Mouse (Mus musculus) hindbrain, embryonic 12.5 days (tissue): ENCODE results near the gene Gnptab. TPM values are rescaled to one million over a fixed set of nuclear protein-coding genes. Genes with fewer than 3 reads are reported as not detected.

Experiments
- ATAC-seq: fragments of 200-750 bp; cut with Nextera tagmentation; 2 replicates; pipeline ENCODE4 v1.8.0; 2017; ENCODE audit warnings: moderate TSS enrichment; ENCODE audit not compliant: low FRiP score
- H3K27ac ChIP-seq: fragments of 300-500 bp; sonication (generic); 2 replicates; pipeline ENCODE4 v1.5.1; 2016; ENCODE audit warnings: mild to moderate bottlenecking
- H3K27me3 ChIP-seq: fragments of 300-500 bp; sonication (generic); 2 replicates; pipeline ENCODE4 v1.6.1; 2016; ENCODE audit warnings: mild to moderate bottlenecking
- H3K36me3 ChIP-seq: fragments of 300-500 bp; sonication (generic); 2 replicates; pipeline ENCODE4 v1.6.1; 2016; ENCODE audit warnings: mild to moderate bottlenecking
- H3K4me1 ChIP-seq: fragments of 300-500 bp; sonication (generic); 2 replicates; pipeline ENCODE4 v1.6.1; 2016
- H3K4me2 ChIP-seq: fragments of 300-500 bp; sonication (generic); replicated peaks from 2 replicates; pipeline ENCODE4 v1.6.1; 2016; ENCODE audit warnings: mild to moderate bottlenecking
- H3K4me3 ChIP-seq: fragments of 300-500 bp; sonication (generic); 2 replicates; pipeline ENCODE4 v1.5.1; 2016; ENCODE audit warnings: mild to moderate bottlenecking
- H3K9ac ChIP-seq: fragments of 300-500 bp; sonication (generic); 2 replicates; pipeline ENCODE4 v1.6.1; 2016; ENCODE audit warnings: mild to moderate bottlenecking, moderate library complexity
- H3K9me3 ChIP-seq: fragments of 300-500 bp; sonication (generic); replicated peaks from 2 replicates; pipeline ENCODE4 v1.6.1; 2016; ENCODE audit warnings: mild to moderate bottlenecking
- WGBS: fragments of 180-500 bp; shearing (Covaris S2); methylation state at CpG from one replicate; pipeline ENCODE4 v1.1.7; 2016; 5-methylcytosine and 5-hydroxymethylcytosine counted together
- polyA plus RNA-seq: library from polyadenylated mRNA; unstranded; fragments of >200 nt; fragmentation: Nextera tagmentation; extraction: Ambion mirVana; gene quantifications from 2 replicates; pipeline ENCODE4 v1.2.1, GENCODE M21; 2016

Gnptab gene
- polyA plus RNA-seq, 1 experiment from 2014 or later: 18.3 TPM

DNA sequence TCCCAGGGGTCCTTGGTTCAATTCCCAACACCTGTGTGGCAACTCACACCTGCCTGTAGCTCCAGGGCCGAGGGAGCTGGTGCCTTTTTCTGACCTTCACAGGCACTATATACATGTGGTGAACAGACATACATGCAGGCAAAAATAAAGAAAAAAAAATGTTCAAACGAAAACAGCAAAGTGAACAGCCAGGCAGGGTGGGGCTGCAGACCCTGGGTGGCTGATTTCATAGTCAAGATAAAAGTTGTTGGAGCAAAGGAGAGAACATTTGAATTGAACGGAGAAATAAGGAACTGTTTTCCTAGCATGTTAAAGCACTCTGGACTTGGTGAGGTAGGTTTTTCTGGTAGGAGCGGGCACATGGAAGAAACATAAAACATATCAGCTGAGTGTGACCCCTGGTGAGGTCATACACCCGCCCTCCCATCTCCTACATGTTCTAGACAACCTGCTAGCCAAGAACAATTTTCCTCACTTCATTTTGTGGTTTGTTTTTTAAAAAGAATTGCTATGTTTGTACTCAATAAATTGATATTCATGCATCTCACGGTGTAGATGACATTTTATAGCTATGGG is 19.8 kb downstream of the Gnptab start:
- Histone ChIP-seq H3K4me1 (no peaks in the 10 kb centered on the region), H3K27me3 (no peaks in the 10 kb centered on the region), H3K4me2 (no peak overlapping the region), H3K27ac (no peak overlapping the region), H3K9ac (no peak overlapping the region), H3K36me3 (0 out of 2 replicates have a peak, but pooled peaks cover 3% of the 10 kb centered on the region), H3K4me3 (no peak overlapping the region), H3K9me3 (no peaks in the 10 kb centered on the region)
- WGBS: 86% methylated on average over 6 of the region's 6 CpGs
- no peak for ATAC-seq

DNA sequence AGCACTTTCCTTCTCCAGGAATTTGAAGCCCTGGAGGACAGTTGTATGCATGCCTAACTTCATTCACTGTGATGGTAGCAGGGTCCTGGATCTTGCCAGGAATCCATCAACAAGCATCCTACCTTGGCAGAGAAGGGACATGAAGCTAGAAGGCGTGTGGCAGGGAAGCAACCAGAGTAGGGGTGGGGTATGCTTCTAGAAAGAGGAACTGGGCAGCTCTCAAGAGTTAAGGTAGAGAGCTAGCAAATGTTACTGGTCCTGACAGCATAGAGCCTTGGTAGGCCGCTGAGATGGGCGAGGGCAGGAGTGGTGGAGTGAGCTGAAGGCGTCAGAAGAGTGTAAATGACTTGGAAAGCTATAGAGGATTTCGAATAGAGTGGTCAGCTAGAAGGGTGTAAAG is 20.3 kb downstream of the Gnptab start:
- Histone ChIP-seq H3K27me3 (no peaks in the 10 kb centered on the region), H3K4me2 (no peak overlapping the region), H3K4me1 (no peaks in the 10 kb centered on the region), H3K27ac (no peak overlapping the region), H3K36me3 (0 out of 2 replicates have a peak, but pooled peaks cover 3% of the 10 kb centered on the region), H3K9ac (no peak overlapping the region), H3K4me3 (no peak overlapping the region), H3K9me3 (no peaks in the 10 kb centered on the region)
- ATAC-seq: no peak
- WGBS: 94% methylated on average over 5 of the region's 5 CpGs

DNA sequence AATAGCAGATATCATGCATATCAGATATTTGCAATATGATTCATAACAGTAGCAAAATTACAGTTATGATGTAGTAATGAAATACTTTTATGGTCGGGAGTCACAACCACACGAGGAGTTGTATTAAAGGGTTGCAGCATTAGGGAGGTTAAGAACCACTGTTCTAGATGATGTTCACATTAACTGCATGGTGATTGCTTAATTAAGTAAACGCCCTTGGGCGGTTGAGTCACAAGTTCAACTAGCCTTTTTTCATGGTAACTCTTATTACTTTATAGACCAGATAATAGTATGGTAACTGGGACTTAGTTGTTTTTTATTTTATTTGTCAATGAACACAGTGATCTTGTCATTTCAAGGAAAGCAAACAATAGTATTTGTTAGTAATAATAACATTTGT is 24.1 kb downstream of the Gnptab start:
- H3K9me3 ChIP-seq: no peaks in the 10 kb centered on the region

DNA sequence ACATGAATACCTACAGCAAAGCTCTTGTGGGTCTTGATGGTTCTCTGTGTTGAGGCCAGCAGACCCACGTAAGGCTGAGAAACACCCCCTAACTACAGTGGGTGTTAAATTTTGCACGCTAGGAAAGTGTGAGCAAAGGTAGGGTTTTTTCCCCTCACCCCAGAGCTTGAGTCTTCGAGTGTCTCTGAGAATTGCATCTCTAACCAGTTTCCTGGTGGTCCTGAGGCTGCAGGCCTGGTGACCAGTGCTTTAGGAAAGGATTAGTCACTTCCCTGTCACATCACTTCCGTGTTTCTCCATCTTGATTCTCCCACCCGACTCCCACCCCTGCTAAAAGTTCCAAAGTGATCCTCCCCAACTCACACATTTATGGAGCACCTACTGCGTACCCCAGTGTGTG is 25.3 kb downstream of the Gnptab start:
- Histone ChIP-seq H3K36me3 (0 out of 2 replicates have a peak, but pooled peaks cover 3% of the 10 kb centered on the region), H3K9ac (no peak overlapping the region), H3K4me1 (no peaks in the 10 kb centered on the region), H3K27me3 (no peaks in the 10 kb centered on the region), H3K4me3 (no peak overlapping the region), H3K9me3 (no peaks in the 10 kb centered on the region), H3K4me2 (no peak overlapping the region), H3K27ac (no peak overlapping the region)
- ATAC-seq: no peak
- WGBS: 91% methylated on average over 6 of the region's 6 CpGs

More for the DNA sequence above, 24.1 kb downstream of the Gnptab start:
- H3K4me3 ChIP-seq: no peak overlapping the region
- ATAC-seq: no peak
- no peaks in the 10 kb centered on the region for H3K27me3 ChIP-seq
- no peak overlapping the region for H3K4me2 ChIP-seq
- 0 out of 2 replicates have a peak, but pooled peaks cover 3% of the 10 kb centered on the region for H3K36me3 ChIP-seq
- WGBS: 94% methylated on average over 4 of the region's 4 CpGs
- no peak overlapping the region for H3K27ac ChIP-seq
- no peak overlapping the region for H3K9ac ChIP-seq
- H3K4me1 ChIP-seq: no peaks in the 10 kb centered on the region

DNA sequence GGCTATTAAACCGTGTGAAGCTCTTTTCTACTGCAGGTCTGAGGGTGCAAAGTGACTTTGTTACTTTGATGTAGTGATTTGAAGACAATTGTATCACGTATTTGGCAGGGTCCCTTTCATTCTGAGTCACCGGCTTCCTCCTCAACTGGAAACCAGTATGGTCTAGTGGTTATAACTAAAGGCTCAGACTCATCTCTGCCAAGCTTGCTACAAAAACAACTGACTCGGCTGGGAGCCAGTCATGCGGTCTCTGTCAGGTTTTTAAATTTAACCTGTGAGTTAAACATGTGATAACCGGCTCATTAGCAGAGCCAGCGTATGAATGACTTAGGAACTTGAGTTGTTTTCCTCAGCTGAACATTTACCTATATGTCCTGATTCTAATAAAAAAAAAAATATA is 26.9 kb downstream of the Gnptab start:
- no peak for ATAC-seq
- Histone ChIP-seq H3K27ac (no peak overlapping the region), H3K27me3 (no peaks in the 10 kb centered on the region), H3K36me3 (0 out of 2 replicates have a peak, but pooled peaks cover 3% of the 10 kb centered on the region), H3K4me2 (no peak overlapping the region), H3K9me3 (no peaks in the 10 kb centered on the region), H3K4me1 (no peaks in the 10 kb centered on the region), H3K9ac (no peak overlapping the region), H3K4me3 (no peak overlapping the region)
- 85% methylated on average over 7 of the region's 7 CpGs for WGBS

DNA sequence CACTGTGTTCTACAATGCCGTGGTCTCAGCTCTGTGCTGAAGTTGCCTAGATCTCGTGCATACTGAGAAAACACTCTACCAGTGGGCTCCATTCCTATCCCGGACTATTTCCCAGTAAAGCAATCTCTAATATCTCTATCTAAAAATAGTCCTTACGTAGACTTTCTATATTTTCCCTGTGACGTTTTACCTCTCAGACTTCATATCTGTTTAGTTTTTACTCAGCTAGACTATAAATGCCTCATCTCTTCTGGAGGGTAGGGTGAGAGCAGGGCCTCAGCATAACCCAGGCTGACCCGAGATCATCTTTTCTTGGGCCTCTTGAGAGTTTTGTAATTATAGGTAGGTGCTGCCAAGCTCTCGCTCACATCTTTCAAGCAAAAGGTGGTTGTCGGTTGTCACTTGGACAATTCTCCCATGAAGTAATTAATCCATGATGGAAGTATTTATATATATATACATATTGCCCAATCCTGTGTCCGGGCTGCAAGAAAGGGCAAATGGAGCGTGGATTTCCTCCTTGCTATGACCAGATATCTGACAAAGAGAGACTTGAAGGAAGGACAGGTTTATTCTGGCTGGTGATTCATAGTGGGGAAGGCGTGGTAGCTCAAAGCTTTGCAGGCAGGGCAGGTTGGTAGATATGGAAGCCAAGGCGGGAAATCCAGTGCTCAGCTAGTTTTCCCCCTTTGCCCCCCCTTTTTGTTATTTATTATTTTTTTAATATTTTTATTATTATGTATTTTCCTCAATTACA is 29.1 kb downstream of the Gnptab start:
- Histone ChIP-seq H3K4me1 (no peaks in the 10 kb centered on the region), H3K9me3 (no peaks in the 10 kb centered on the region), H3K36me3 (no peaks in the 10 kb centered on the region), H3K4me2 (no peak overlapping the region), H3K4me3 (no peak overlapping the region), H3K27me3 (no peaks in the 10 kb centered on the region), H3K9ac (no peak overlapping the region), H3K27ac (no peak overlapping the region)
- ATAC-seq: no peak
- WGBS: 92% methylated on average over 12 of the region's 12 CpGs

DNA sequence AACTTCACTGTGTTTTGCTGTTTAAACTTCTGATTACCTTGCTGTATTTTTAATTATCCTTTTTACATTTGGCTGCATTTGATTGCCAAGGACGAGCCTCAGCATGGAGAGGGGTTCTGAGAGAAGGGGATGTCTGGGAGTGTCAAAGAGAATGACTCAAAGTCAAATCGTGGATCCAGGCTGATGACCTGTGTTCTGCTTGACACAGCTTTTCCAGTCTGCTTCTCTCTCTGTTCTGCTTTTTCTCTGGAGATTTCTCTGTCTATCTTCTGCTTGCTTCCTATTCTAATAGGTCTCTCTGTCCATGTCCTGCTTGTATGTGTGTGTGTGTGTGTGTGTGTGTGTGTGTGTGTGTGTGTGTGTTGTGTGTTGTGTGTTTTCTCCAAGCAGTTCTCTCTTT is 30.8 kb downstream of the Gnptab start:
- WGBS: 78% methylated on average over 2 of the region's 2 CpGs
- H3K4me2 ChIP-seq: no peak overlapping the region
- no peaks in the 10 kb centered on the region for H3K27me3 ChIP-seq
- no peaks in the 10 kb centered on the region for H3K36me3 ChIP-seq
- no peak overlapping the region for H3K9ac ChIP-seq
- no peak overlapping the region for H3K4me3 ChIP-seq
- H3K9me3 ChIP-seq: no peaks in the 10 kb centered on the region
- no peak overlapping the region for H3K27ac ChIP-seq
- no peaks in the 10 kb centered on the region for H3K4me1 ChIP-seq
- ATAC-seq: no peak

DNA sequence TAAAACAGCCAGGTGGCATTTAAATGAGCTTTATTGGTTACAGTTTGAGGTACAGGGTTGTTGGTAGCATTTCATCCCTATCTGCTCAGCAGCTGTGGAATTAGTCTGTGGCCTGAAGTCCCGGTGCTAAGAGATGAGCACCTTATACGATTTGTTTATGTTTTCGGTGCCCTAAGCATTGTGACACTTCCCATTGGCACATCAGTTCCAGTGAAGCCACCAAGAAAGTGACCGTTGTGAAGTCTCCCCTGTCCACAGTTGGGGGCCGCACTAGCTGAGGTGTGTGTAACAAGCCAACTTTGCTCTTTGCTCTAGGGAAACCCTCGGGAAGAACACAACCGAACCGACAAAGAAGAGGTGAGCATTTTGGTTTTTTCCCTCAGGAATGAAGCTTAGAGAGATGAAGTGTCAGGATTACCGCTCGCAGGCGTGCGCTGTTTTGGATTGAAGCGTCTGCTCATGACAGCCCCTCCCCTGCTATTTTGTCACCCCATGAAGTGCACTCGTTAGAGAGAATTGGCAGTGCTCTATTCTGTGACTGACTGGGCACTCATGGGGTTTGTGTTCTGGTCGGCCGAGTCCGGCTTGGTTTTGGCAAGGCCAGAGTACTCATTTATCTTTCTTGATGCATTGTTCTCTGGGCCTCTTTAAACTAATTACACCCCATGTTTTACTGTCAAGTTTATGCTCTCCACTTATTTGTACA is 33.5 kb downstream of the Gnptab start:
- no peak overlapping the region for H3K9ac ChIP-seq
- H3K4me3 ChIP-seq: no peak overlapping the region
- no peaks in the 10 kb centered on the region for H3K36me3 ChIP-seq
- WGBS: 77% methylated on average over 17 of the region's 17 CpGs
- H3K4me1 ChIP-seq: no peaks in the 10 kb centered on the region
- no peak overlapping the region for H3K27ac ChIP-seq
- H3K9me3 ChIP-seq: no peaks in the 10 kb centered on the region
- H3K27me3 ChIP-seq: no peaks in the 10 kb centered on the region
- no peak overlapping the region for H3K4me2 ChIP-seq
- ATAC-seq: no peak

DNA sequence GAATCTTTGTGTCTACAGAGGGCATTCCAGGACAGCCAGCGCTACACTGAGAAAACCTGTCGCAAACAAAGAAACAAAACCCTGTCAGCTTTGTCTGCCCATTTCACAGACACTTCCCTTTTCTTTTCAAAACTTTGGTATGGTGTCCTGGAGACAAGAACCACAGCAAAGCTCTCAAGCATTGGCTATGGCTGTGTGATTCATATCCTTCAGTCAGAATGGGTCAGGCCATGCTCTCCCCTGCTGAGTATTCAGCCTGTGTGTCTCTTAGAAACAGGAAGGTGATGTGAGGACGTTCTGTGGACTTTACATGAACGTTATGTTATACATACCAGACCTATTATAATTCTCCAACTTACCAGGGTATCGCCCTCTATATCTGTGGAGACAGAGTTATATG is 38.8 kb downstream of the Gnptab start:
- Histone ChIP-seq H3K9ac (no peak overlapping the region), H3K4me3 (no peak overlapping the region), H3K4me1 (no peaks in the 10 kb centered on the region), H3K9me3 (no peaks in the 10 kb centered on the region), H3K36me3 (peaks cover 9% of the 10 kb centered on the region), H3K27me3 (no peaks in the 10 kb centered on the region), H3K4me2 (no peak overlapping the region), H3K27ac (no peak overlapping the region)
- no peak for ATAC-seq
- WGBS: 89% methylated on average over 5 of the region's 5 CpGs

DNA sequence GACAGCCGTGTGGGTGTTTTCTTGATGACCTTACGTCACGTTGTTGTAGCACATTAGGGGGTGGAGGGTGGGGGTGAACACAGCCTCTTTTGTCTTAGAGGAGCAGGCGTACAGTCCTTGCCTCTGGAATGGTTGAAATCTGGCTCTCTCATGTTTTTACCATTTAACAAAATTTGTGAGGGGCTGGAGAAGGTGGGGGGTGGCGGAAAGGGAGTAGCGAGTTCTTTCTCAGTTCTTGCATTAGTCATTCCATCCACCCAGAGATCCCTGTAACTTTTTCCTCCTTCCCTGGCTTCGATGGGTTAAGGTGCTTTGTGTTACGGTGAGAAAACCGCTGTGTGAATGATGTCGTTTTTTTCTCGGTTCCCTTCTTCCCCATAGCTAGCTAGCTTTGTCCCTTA is 41.2 kb downstream of the Gnptab start:
- Histone ChIP-seq H3K9ac (no peak overlapping the region), H3K36me3 (peaks cover 9% of the 10 kb centered on the region), H3K9me3 (no peaks in the 10 kb centered on the region), H3K4me2 (no peak overlapping the region), H3K27ac (no peak overlapping the region), H3K4me1 (no peaks in the 10 kb centered on the region), H3K4me3 (no peak overlapping the region), H3K27me3 (no peaks in the 10 kb centered on the region)
- no peak for ATAC-seq
- WGBS: 78% methylated on average over 11 of the region's 11 CpGs

DNA sequence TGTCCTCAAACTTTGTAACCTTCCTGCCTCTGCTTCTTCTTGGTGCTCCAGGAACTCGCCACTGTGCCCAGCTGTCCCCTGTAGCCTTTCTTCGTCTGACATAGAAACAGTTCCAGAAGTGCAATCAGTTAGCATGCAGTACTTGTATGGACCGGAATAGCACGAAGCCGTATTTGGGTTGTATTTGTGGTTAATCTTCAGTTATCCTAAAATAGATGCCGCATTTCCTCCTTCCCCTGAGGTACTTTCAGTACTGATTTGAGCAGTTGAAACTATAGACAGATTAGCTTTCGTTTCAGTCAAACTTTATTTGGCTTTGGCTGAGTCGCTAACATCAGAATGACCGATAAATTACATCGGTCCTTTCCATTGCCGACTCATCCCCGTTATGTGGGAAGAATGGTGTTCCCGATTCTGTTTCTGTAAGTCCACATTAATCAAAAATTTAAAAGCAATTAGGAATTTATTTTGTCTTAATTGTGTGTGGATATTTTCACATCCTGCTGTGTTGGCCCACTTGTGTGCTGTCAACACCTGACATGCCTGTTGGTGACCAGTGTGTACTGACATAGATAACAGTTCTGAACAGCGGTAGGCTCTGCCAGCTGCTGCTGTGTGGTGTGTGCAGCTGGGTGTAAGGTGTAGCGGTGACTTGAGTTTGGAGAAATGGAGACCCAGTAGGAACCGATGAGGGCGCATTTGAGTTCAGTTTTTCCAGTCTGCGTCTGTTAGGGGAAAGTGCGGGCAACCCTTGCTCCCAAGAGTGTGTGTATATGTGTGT is 41.9 kb downstream of the Gnptab start:
- Histone ChIP-seq H3K4me3 (no peak overlapping the region), H3K27ac (no peak overlapping the region), H3K9me3 (no peaks in the 10 kb centered on the region), H3K27me3 (no peaks in the 10 kb centered on the region), H3K36me3 (peaks cover 9% of the 10 kb centered on the region), H3K4me1 (no peaks in the 10 kb centered on the region), H3K9ac (no peak overlapping the region), H3K4me2 (no peak overlapping the region)
- WGBS: 94% methylated on average over 19 of the region's 19 CpGs
- ATAC-seq: no peak
